12 mouse cellular contexts compared by ENCODE assay signal in the genomic region with DNA sequence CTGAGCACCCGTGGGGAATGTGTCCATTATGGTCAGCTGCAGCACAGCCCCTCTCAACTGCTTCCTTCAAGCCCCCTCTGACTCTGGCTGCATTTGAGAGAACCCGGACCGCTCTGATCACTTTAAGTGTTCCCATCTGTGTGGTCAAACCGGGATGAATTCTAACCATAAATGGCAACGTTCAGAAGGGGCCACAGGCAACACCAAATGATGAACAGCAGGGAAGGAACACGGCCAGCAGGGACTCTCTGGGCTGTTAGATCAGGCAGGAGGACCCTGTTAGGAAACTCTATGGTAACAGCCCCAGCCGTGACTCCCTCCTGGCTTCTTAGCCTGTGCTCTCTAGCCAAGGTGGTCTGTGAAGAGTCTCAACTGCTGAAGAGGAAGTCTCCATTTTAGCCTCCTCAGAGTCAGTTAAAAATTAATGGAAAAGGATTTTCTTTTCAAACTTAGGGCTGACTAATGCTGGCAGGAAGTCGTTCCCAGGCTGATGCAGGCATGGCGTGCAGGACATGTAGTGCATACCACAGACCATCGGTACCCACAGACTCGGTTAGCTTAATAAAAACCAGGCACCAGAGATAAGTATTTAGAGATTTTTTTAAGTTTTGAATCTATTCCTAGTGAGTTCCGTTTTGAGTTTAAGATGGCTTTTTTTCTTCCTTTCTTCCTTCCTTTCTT. TPM values are rescaled to one million over a fixed set of nuclear protein-coding genes. Genes with fewer than 3 reads are reported as not detected.
DNase-seq lines count a peak whose midpoint lies in the region; ATAC-seq lines count a peak whose summit lies in the region.
"Had no signal": no experiment of that assay in that cellular context is flagged by ENCODE, and none has a peak within 500 bp of the region (broad histone marks: within the 10 kb centered on the region; RNA-seq: fewer than 3 reads in every experiment).

No protein-coding gene starts in this region.

- peak overlapping the region; percentile 20; the same call in 1 of the 2 replicates for H3K4me2 ChIP-seq in intestine, embryonic 14.5 days (ENCODE audit: low read length)
- H3K4me2 ChIP-seq: midbrain, embryonic 12.5 days had no signal

- H3K4me3 ChIP-seq in intestine, embryonic 14.5 days (ENCODE audit: low read depth, low read length) = no peak overlapping the region
- H3K4me3 ChIP-seq: midbrain, embryonic 12.5 days had no signal

- peaks cover 30% of the 10 kb centered on the region for H3K4me1 ChIP-seq in intestine, embryonic 14.5 days (replicated peaks; ENCODE audit: control insufficient read depth, insufficient read depth, low read length)
- H3K4me1 ChIP-seq: midbrain, embryonic 12.5 days had no signal

- peak overlapping the region; percentile 91 for H3K27ac ChIP-seq in intestine, embryonic 14.5 days (ENCODE audit: low read depth)
- H3K27ac ChIP-seq: midbrain, embryonic 12.5 days had no signal

- DNase-seq in heart, adult 11 months = peak; percentile 91
- no peak for DNase-seq in heart, postnatal 36 days
- DNase-seq in NIH3T3 (ENCODE audit: low read depth) = peak; percentile 87
- DNase-seq in intestine, embryonic 14.5 days (ENCODE audit: low spot score) = peak; percentile 65
- DNase-seq in lung, postnatal 10 days = peak; percentile 76
- no peak for DNase-seq in layer of hippocampus, postnatal 10 days (ENCODE audit: low spot score in 2 of 2)
- no peak for DNase-seq in spleen, postnatal 36 days (ENCODE audit: low spot score in 2 of 2)
- DNase-seq: cerebellum, postnatal 25 days; left cerebral cortex, postnatal 4 days; spleen, adult 18-20 months had no signal

- H3K9me3 ChIP-seq in intestine, embryonic 14.5 days (ENCODE audit: control insufficient read depth, low read length) = no peaks in the 10 kb centered on the region
- H3K9me3 ChIP-seq: midbrain, embryonic 12.5 days had no signal

- ATAC-seq in intestine, embryonic 14.5 days (replicated peaks; ENCODE audit: low FRiP score, low TSS enrichment, low read depth) = peak; percentile 84
- ATAC-seq in frontal cortex, adult (ENCODE audit: low TSS enrichment) = no peak

- H3K27me3 ChIP-seq in intestine, embryonic 14.5 days (replicated peaks; ENCODE audit: control insufficient read depth, insufficient read depth, low read length) = no peaks in the 10 kb centered on the region
- H3K27me3 ChIP-seq: midbrain, embryonic 12.5 days had no signal

- H3K36me3 ChIP-seq in intestine, embryonic 14.5 days (ENCODE audit: control insufficient read depth, insufficient read depth, low read length) = no peaks in the 10 kb centered on the region
- H3K36me3 ChIP-seq: midbrain, embryonic 12.5 days had no signal

- WGBS in intestine, embryonic 14.5 days = 21% methylated on average over 12 of the region's 12 CpGs

- intact Hi-C loops in heart, postnatal 36 days (cut with DNase I) = no loop called here

- no peak overlapping the region for H3K9ac ChIP-seq in intestine, embryonic 14.5 days (ENCODE audit: low read length)
- H3K9ac ChIP-seq: midbrain, embryonic 12.5 days had no signal

RNA-seq across cellular contexts. Expression of a gene that starts 27.4 kb away (rescaled TPM):
- total RNA-seq in heart, postnatal 36 days (2021) = 10 to 100 TPM; 78.2 to 87.8 TPM
- 164 and 184 TPM in 2 replicates for polyA plus RNA-seq in intestine, embryonic 14.5 days (2014; fragmentation: Nextera tagmentation; extraction: Ambion mirVana)
- total RNA-seq in layer of hippocampus, postnatal 10 days (2021) = 10 to 100 TPM; 15.6 to 17.8 TPM

Comparison
In these comparisons a context has a peak if more than half of its experiments do, and no peak if none do; other contexts are left out.
1. DNase-seq: peak in heart, adult 11 months (single experiment), NIH3T3 (single experiment), intestine, embryonic 14.5 days (single experiment) and lung, postnatal 10 days (single experiment); none in heart, postnatal 36 days (0 of 2), layer of hippocampus, postnatal 10 days (0 of 2) and spleen, postnatal 36 days (0 of 2).
2. RNA of a gene that starts 27.4 kb away (total RNA-seq): 78.2 to 87.8 TPM in heart, postnatal 36 days; 15.6 to 17.8 TPM in layer of hippocampus, postnatal 10 days; every median in the first group is over 4 times any median in the second.